Mouse (Mus musculus): ENCODE results near the gene Ess2. TPM values are rescaled to one million over a fixed set of nuclear protein-coding genes. Genes with fewer than 3 reads are reported as not detected.
A peak's percentile ranks its signal among the peaks of the same experiment; 100 is the strongest.

Ess2 gene
- polyA plus RNA-seq, 1 experiment from 2014 or later: 12.5 TPM

DNA sequence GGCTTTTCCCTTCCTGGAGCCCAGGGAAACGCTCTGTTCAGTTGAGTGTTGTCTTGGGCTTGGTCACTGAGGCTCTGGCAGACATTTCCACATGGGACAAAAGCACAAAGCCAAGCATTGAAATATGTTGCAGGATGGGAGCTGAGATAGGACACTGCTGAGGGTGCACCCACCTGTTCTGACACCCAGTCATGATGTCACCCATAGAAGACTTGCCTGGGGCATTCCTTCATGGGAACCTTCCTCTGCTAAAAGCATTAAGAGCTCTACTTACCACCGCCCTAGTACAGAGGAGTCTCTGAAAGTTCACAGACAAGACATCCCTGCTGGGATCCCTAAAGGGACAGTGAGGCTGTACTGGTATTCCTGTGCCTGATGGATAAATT, 20.8 kb downstream of the Ess2 start:
- no peak for TF ChIP-seq CTCF (IDR thresholded peaks at IDR 0.05; ENCODE audit: low read depth)
- Histone ChIP-seq H3K36me3 (ENCODE audit: control insufficient read depth, insufficient read depth) (no peaks in the 10 kb centered on the region), H3K27ac (ENCODE audit: low read depth, low read length) (no peak overlapping the region), H3K9me3 (ENCODE audit: control insufficient read depth) (no peaks in the 10 kb centered on the region), H3K4me1 (replicated peaks; ENCODE audit: control insufficient read depth, insufficient read depth, low read length) (peaks cover 8% of the 10 kb centered on the region), H3K4me3 (ENCODE audit: low read depth, low read length) (peak overlapping the region; percentile 62), H3K4me2 (replicated peaks; ENCODE audit: low read depth) (peak overlapping the region; percentile 74), H3K9ac (ENCODE audit: low read depth, low read length) (peak overlapping the region; percentile 78; the same call in 1 of the 2 replicates), H3K27me3 (replicated peaks; ENCODE audit: control insufficient read depth, insufficient read depth, low read length) (no peaks in the 10 kb centered on the region)
- WGBS: 28% methylated on average over 2 of the region's 2 CpGs
- ATAC-seq: no peak

DNA sequence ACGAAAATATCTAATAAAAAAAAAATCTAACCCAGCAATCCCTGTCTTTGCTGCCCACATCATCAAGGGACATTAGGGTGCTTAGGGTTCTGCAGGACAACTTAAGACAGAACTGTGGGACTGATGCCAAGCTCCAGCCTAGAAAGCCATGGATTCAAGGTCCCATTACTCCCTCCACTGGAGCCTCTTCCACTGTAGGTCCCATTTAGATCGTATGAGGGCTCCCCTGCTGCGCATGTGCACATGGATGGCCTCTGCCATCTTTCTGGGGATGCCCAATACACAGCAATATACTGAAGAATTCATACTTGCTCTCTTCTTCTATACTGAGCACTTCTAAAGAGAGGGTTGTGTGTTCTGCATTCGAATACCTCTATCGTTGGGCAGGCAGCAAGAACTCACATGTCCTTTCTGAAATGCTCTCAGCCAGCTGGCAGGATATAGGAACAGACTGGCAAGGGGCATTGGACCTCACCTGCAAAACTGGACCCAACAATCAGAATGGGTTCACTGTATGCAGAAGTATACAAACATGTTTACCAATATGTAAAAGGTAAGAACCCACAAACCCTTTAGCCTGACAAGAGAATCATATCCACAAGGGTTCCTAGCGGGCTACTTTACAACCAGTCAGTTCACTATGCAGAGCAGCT, 21.3 kb downstream of the Ess2 start:
- no peak for ATAC-seq
- Histone ChIP-seq H3K4me2 (replicated peaks; ENCODE audit: low read depth) (peak overlapping the region; percentile 74), H3K27me3 (replicated peaks; ENCODE audit: control insufficient read depth, insufficient read depth, low read length) (no peaks in the 10 kb centered on the region), H3K9ac (ENCODE audit: low read depth, low read length) (no peak overlapping the region), H3K4me1 (replicated peaks; ENCODE audit: control insufficient read depth, insufficient read depth, low read length) (peaks cover 8% of the 10 kb centered on the region), H3K27ac (ENCODE audit: low read depth, low read length) (no peak overlapping the region), H3K9me3 (ENCODE audit: control insufficient read depth) (no peaks in the 10 kb centered on the region), H3K36me3 (ENCODE audit: control insufficient read depth, insufficient read depth) (no peaks in the 10 kb centered on the region), H3K4me3 (ENCODE audit: low read depth, low read length) (peak overlapping the region; percentile 62)
- TF ChIP-seq CTCF (IDR thresholded peaks at IDR 0.05; ENCODE audit: low read depth): no peak
- 79% methylated on average over 6 of the region's 6 CpGs for WGBS

DNA sequence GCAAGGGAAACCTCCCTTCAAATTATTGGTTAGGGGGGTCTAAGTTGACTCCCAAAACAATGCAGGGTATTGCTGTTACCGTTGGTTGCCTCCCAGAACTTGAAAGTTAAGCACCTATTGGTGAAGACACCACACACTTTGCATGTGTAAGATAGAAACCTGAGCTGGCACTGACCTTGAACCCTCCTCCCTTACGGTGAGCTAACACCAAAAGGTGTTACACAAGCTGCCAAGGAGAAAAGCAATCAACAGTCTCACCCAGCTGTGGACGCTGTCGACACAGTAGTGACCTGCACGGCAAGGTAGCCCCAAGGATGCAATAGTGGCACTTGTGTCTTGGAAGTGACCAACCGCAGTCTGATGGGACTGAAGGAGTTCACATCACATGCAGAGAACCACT, 27.0 kb downstream of the Ess2 start:
- Histone ChIP-seq H3K4me3 (ENCODE audit: low read depth, low read length) (no peak overlapping the region), H3K9me3 (ENCODE audit: control insufficient read depth) (no peaks in the 10 kb centered on the region), H3K9ac (ENCODE audit: low read depth, low read length) (no peak overlapping the region), H3K36me3 (ENCODE audit: control insufficient read depth, insufficient read depth) (0 out of 2 replicates have a peak, but pooled peaks cover 9% of the 10 kb centered on the region), H3K4me2 (replicated peaks; ENCODE audit: low read depth) (no peak overlapping the region), H3K27me3 (replicated peaks; ENCODE audit: control insufficient read depth, insufficient read depth, low read length) (no peaks in the 10 kb centered on the region), H3K4me1 (replicated peaks; ENCODE audit: control insufficient read depth, insufficient read depth, low read length) (no peaks in the 10 kb centered on the region), H3K27ac (ENCODE audit: low read depth, low read length) (no peak overlapping the region)
- WGBS: 60% methylated on average over 6 of the region's 6 CpGs
- TF ChIP-seq CTCF (IDR thresholded peaks at IDR 0.05; ENCODE audit: low read depth): no peak
- ATAC-seq: peak; percentile 31; the same call in 1 of the 2 replicates

DNA sequence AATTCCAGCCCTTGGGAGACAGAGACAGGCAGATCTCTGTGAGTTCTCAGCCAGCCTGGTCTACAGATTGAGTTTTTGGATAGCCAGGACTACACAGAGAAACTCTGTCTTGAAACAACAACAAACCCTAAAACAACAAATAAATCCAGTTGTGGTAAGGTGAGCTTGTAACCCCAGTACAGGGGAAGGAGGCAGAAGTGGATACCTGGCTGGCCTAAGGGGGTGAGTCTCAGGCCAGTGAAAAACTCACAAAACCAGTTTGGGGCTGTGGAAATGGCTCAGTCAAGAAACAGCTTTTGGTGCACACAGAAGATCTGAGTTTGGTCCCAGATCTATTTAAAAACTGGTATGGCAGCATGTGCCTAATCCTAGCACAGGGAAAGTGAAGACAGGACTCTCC, 29.0 kb downstream of the Ess2 start:
- no peak for ATAC-seq
- H3K4me3 ChIP-seq (ENCODE audit: low read depth, low read length): no peak overlapping the region
- H3K4me1 ChIP-seq (replicated peaks; ENCODE audit: control insufficient read depth, insufficient read depth, low read length): no peaks in the 10 kb centered on the region
- H3K27me3 ChIP-seq (replicated peaks; ENCODE audit: control insufficient read depth, insufficient read depth, low read length): no peaks in the 10 kb centered on the region
- H3K36me3 ChIP-seq (ENCODE audit: control insufficient read depth, insufficient read depth): peaks cover 9% of the 10 kb centered on the region; the same call in 1 of the 2 replicates
- no peak overlapping the region for H3K27ac ChIP-seq (ENCODE audit: low read depth, low read length)
- H3K9me3 ChIP-seq (ENCODE audit: control insufficient read depth): no peaks in the 10 kb centered on the region
- H3K9ac ChIP-seq (ENCODE audit: low read depth, low read length): no peak overlapping the region
- no peak for TF ChIP-seq CTCF (IDR thresholded peaks at IDR 0.05; ENCODE audit: low read depth)
- no peak overlapping the region for H3K4me2 ChIP-seq (replicated peaks; ENCODE audit: low read depth)

DNA sequence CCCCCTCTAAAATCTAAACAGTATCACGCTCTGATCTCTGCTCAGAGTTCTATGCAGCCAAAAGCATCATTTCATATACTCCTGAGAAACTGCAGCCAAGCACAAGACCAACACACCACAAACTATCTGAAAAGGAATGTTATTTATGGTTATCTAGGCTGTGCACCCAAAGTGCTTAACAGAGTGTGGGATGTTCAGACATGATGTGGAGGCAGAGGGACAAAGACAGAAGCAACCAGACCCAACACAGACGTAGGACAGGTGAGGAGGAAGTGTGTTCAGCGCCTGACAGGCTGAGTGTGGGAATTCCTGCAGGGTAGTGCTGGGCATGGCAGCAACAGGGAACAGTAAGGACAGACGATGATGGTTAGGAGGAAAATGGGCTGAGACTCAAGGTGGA, 31.6 kb downstream of the Ess2 start:
- Histone ChIP-seq H3K36me3 (ENCODE audit: control insufficient read depth, insufficient read depth) (peaks cover 9% of the 10 kb centered on the region; the same call in 1 of the 2 replicates), H3K4me1 (replicated peaks; ENCODE audit: control insufficient read depth, insufficient read depth, low read length) (no peaks in the 10 kb centered on the region), H3K4me3 (ENCODE audit: low read depth, low read length) (no peak overlapping the region), H3K27ac (ENCODE audit: low read depth, low read length) (no peak overlapping the region), H3K9ac (ENCODE audit: low read depth, low read length) (no peak overlapping the region), H3K27me3 (replicated peaks; ENCODE audit: control insufficient read depth, insufficient read depth, low read length) (no peaks in the 10 kb centered on the region), H3K4me2 (replicated peaks; ENCODE audit: low read depth) (no peak overlapping the region), H3K9me3 (ENCODE audit: control insufficient read depth) (no peaks in the 10 kb centered on the region)
- TF ChIP-seq CTCF (IDR thresholded peaks at IDR 0.05; ENCODE audit: low read depth): no peak
- 80% methylated on average over 4 of the region's 4 CpGs for WGBS
- ATAC-seq: no peak

DNA sequence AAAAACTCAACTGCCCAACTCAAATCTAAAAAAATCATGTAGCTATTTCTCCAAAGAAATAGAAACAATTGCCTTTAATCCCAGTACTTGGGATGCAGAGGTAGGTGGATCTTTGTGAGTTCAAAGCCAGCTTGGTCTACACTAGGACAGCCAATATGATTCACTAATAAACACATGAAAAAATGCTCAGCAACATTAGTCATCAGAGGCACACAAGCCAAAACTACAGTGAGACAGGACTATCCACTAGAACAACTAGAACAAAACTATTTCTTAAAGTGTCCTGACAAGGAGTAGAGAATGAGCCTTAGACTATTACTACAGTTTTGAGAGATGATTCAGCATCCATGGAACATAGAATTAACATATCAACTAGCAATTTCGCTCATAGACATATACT, 35.1 kb downstream of the Ess2 start:
- Histone ChIP-seq H3K9ac (ENCODE audit: low read depth, low read length) (no peak overlapping the region), H3K36me3 (ENCODE audit: control insufficient read depth, insufficient read depth) (peaks cover 12% of the 10 kb centered on the region; the same call in 1 of the 2 replicates), H3K9me3 (ENCODE audit: control insufficient read depth) (no peaks in the 10 kb centered on the region), H3K4me3 (ENCODE audit: low read depth, low read length) (no peak overlapping the region), H3K27me3 (replicated peaks; ENCODE audit: control insufficient read depth, insufficient read depth, low read length) (no peaks in the 10 kb centered on the region), H3K4me2 (replicated peaks; ENCODE audit: low read depth) (no peak overlapping the region), H3K27ac (ENCODE audit: low read depth, low read length) (no peak overlapping the region), H3K4me1 (replicated peaks; ENCODE audit: control insufficient read depth, insufficient read depth, low read length) (peaks cover 4% of the 10 kb centered on the region; the same call in 1 of the 2 replicates)
- WGBS: 100% methylated on average over 1 of the region's 1 CpGs
- ATAC-seq: no peak
- no peak for TF ChIP-seq CTCF (IDR thresholded peaks at IDR 0.05; ENCODE audit: low read depth)
